Mouse (Mus musculus) hindbrain, embryonic 15.5 days (tissue): Measurements from ENCODE around the gene Card9. TPM values are rescaled to one million over a fixed set of nuclear protein-coding genes. Genes with fewer than 3 reads are reported as not detected.
A peak's percentile ranks its signal among the peaks of the same experiment; 100 is the strongest.
"Not testable (repeated sequence)": the region's sequence is repeated elsewhere in the genome, so short reads cannot be mapped to it uniquely, and the experiment has no call there.

Source experiments
- ATAC-seq: fragments of 200-750 bp; cut with Nextera tagmentation; 2 replicates; pipeline ENCODE4 v1.8.0; 2017; ENCODE audit warnings: low read depth, moderate number of reproducible peaks, moderate TSS enrichment; ENCODE audit not compliant: low FRiP score
- H3K27ac ChIP-seq: fragments of 300-500 bp; sonication (generic); replicated peaks from 2 replicates; pipeline ENCODE4 v1.5.1; 2015; ENCODE audit warnings: mild to moderate bottlenecking, inconsistent platforms
- H3K27me3 ChIP-seq: fragments of 300-500 bp; sonication (generic); 2 replicates; pipeline ENCODE4 v1.6.1; 2015; ENCODE audit warnings: control low read depth, inconsistent platforms
- H3K36me3 ChIP-seq: fragments of 300-500 bp; sonication (generic); 2 replicates; pipeline ENCODE4 v1.6.1; 2015; ENCODE audit warnings: control low read depth, inconsistent platforms
- H3K4me1 ChIP-seq: fragments of 300-500 bp; sonication (generic); replicated peaks from 2 replicates; pipeline ENCODE4 v1.6.1; 2015; ENCODE audit warnings: control low read depth, inconsistent platforms
- H3K4me2 ChIP-seq: fragments of 300-500 bp; sonication (generic); 2 replicates; pipeline ENCODE4 v1.6.1; 2015; ENCODE audit warnings: moderate library complexity, mild to moderate bottlenecking, inconsistent platforms
- H3K4me3 ChIP-seq: fragments of 300-500 bp; sonication (generic); 2 replicates; pipeline ENCODE4 v1.5.1; 2015; ENCODE audit warnings: mild to moderate bottlenecking, inconsistent platforms
- H3K9ac ChIP-seq: fragments of 300-500 bp; sonication (generic); 2 replicates; pipeline ENCODE4 v1.6.1; 2015; ENCODE audit warnings: inconsistent platforms
- H3K9me3 ChIP-seq: fragments of 300-500 bp; sonication (generic); 2 replicates; pipeline ENCODE4 v1.6.1; 2016; ENCODE audit warnings: control low read depth, inconsistent platforms
- WGBS: fragments of 180-500 bp; shearing (Covaris S2); methylation state at CpG from one replicate; pipeline ENCODE4 v1.1.7; 2015; 5-methylcytosine and 5-hydroxymethylcytosine counted together
- polyA plus RNA-seq: library from polyadenylated mRNA; unstranded; fragments of >200 nt; fragmentation: Nextera tagmentation; extraction: Ambion mirVana; gene quantifications from 2 replicates; pipeline ENCODE4 v1.2.1, GENCODE M21; 2015

The Card9 gene
- polyA plus RNA-seq, 1 experiment from 2014 or later = 3.2 TPM

GRCm38 (mm10) chr2:26389154-26389690, 28.5 kb upstream of the Card9 start, which contains the start of the genes Entr1 and Pmpca:
Entr1 (minus strand) TSS chr2:26389316.
Pmpca (plus strand) TSS chr2:26389339.
- peak within 1 kb of the TSS; percentile 75 for H3K27ac ChIP-seq
- peak within 1 kb of the TSS; percentile 81 for H3K4me3 ChIP-seq
- no peaks in the 10 kb centered on the region for H3K9me3 ChIP-seq
- under 1% methylated on average over 58 of the region's 60 CpGs for WGBS
- H3K27me3 ChIP-seq = no peaks in the 10 kb centered on the region
- ATAC-seq = peak; percentile 94
- H3K9ac ChIP-seq = peak within 1 kb of the TSS; percentile 92
- peak within 1 kb of the TSS; percentile 98 for H3K4me2 ChIP-seq
- H3K4me1 ChIP-seq = peaks cover 24% of the 10 kb centered on the region
- peaks cover 73% of the 10 kb centered on the region for H3K36me3 ChIP-seq

GRCm38 (mm10) chr2:26388682-26389153, 28.0 kb upstream of the Card9 start:
- Histone ChIP-seq H3K9ac (peak overlapping the region; percentile 92), H3K27ac (peak overlapping the region; percentile 75), H3K4me2 (peak overlapping the region; percentile 98), H3K36me3 (peaks cover 73% of the 10 kb centered on the region), H3K4me3 (peak overlapping the region; percentile 81), H3K4me1 (peaks cover 24% of the 10 kb centered on the region), H3K27me3 (no peaks in the 10 kb centered on the region), H3K9me3 (no peaks in the 10 kb centered on the region)
- under 1% methylated on average over 41 of the region's 45 CpGs for WGBS
- no peak; the same call in none of the 2 replicates for ATAC-seq

GRCm38 (mm10) chr2:26387713-26388112, 27.0 kb upstream of the Card9 start:
- Histone ChIP-seq H3K4me3 (peak overlapping the region; percentile 81), H3K36me3 (peaks cover 73% of the 10 kb centered on the region), H3K9me3 (no peaks in the 10 kb centered on the region), H3K27me3 (no peaks in the 10 kb centered on the region), H3K4me1 (peaks cover 24% of the 10 kb centered on the region), H3K27ac (no peak overlapping the region), H3K9ac (no peak overlapping the region), H3K4me2 (peak overlapping the region; percentile 98)
- 95% methylated on average over 3 of the region's 3 CpGs for WGBS
- no peak for ATAC-seq

- H3K4me3 ChIP-seq = peak overlapping the region; percentile 71
- WGBS = 30% methylated on average over 6 of the region's 6 CpGs
- peak overlapping the region; percentile 85 for H3K4me2 ChIP-seq
- not testable (repeated sequence) for H3K9me3 ChIP-seq, ATAC-seq, H3K27me3 ChIP-seq
- peak overlapping the region; percentile 67 for H3K9ac ChIP-seq
- peak overlapping the region; percentile 68 for H3K27ac ChIP-seq
- H3K36me3 ChIP-seq = peaks cover 56% of the 10 kb centered on the region
- H3K4me1 ChIP-seq = peaks cover 18% of the 10 kb centered on the region
Observed at GRCm38 (mm10) chr2:26380871-26381270, 20.2 kb upstream of the Card9 start.

- peaks cover 55% of the 10 kb centered on the region for H3K36me3 ChIP-seq
- no peaks in the 10 kb centered on the region for H3K27me3 ChIP-seq
- H3K4me3 ChIP-seq = peak within 1 kb of the TSS; percentile 71
- peak within 1 kb of the TSS; percentile 68 for H3K27ac ChIP-seq
- peak; percentile 97 for ATAC-seq
- under 1% methylated on average over 38 of the region's 38 CpGs for WGBS
- peak within 1 kb of the TSS; percentile 67 for H3K9ac ChIP-seq
- H3K9me3 ChIP-seq = no peaks in the 10 kb centered on the region
- peaks cover 18% of the 10 kb centered on the region for H3K4me1 ChIP-seq
- H3K4me2 ChIP-seq = peak within 1 kb of the TSS; percentile 85
Observed at GRCm38 (mm10) chr2:26380131-26380771, 19.5 kb upstream of the Card9 start, which contains the start of gene Snapc4. Snapc4 (minus strand) TSS chr2:26380653.

- Histone ChIP-seq H3K9me3 (no peaks in the 10 kb centered on the region), H3K36me3 (peaks cover 92% of the 10 kb centered on the region), H3K9ac (no peak overlapping the region), H3K4me1 (no peaks in the 10 kb centered on the region), H3K4me2 (no peak overlapping the region), H3K4me3 (no peak overlapping the region), H3K27me3 (no peaks in the 10 kb centered on the region), H3K27ac (no peak overlapping the region)
- no peak for ATAC-seq
- 96% methylated on average over 8 of the region's 8 CpGs for WGBS
Observed at GRCm38 (mm10) chr2:26372396-26372795, 11.7 kb upstream of the Card9 start.

GRCm38 (mm10) chr2:26368572-26368971, 7.9 kb upstream of the Card9 start:
- Histone ChIP-seq H3K9ac (no peak overlapping the region), H3K4me1 (no peaks in the 10 kb centered on the region), H3K27me3 (no peaks in the 10 kb centered on the region), H3K4me2 (no peak overlapping the region), H3K36me3 (peaks cover 86% of the 10 kb centered on the region), H3K4me3 (no peak overlapping the region), H3K9me3 (no peaks in the 10 kb centered on the region), H3K27ac (no peak overlapping the region)
- 88% methylated on average over 1 of the region's 1 CpGs for WGBS
- ATAC-seq = no peak

- H3K9ac ChIP-seq = no peak overlapping the region
- H3K4me3 ChIP-seq = no peak overlapping the region
- ATAC-seq = no peak
- H3K27ac ChIP-seq = no peak overlapping the region
- H3K4me2 ChIP-seq = no peak overlapping the region
- H3K4me1 ChIP-seq = no peaks in the 10 kb centered on the region
- peaks cover 84% of the 10 kb centered on the region for H3K36me3 ChIP-seq
- WGBS = 97% methylated on average over 6 of the region's 6 CpGs
- H3K27me3 ChIP-seq = no peaks in the 10 kb centered on the region
- no peaks in the 10 kb centered on the region for H3K9me3 ChIP-seq
Observed at GRCm38 (mm10) chr2:26367911-26368310, 7.2 kb upstream of the Card9 start.

- Histone ChIP-seq H3K36me3 (peaks cover 57% of the 10 kb centered on the region), H3K9ac (no peak overlapping the region), H3K9me3 (no peaks in the 10 kb centered on the region), H3K4me1 (no peaks in the 10 kb centered on the region), H3K4me2 (no peak overlapping the region), H3K4me3 (no peak overlapping the region), H3K27ac (no peak overlapping the region), H3K27me3 (no peaks in the 10 kb centered on the region)
- no peak for ATAC-seq
- WGBS = 79% methylated on average over 10 of the region's 10 CpGs
Observed at GRCm38 (mm10) chr2:26364738-26365465, 4.2 kb upstream of the Card9 start.

- no peak for ATAC-seq
- Histone ChIP-seq H3K9ac (no peak overlapping the region), H3K4me2 (no peak overlapping the region), H3K27ac (no peak overlapping the region), H3K4me1 (no peaks in the 10 kb centered on the region), H3K27me3 (no peaks in the 10 kb centered on the region), H3K9me3 (no peaks in the 10 kb centered on the region), H3K4me3 (no peak overlapping the region), H3K36me3 (peaks cover 45% of the 10 kb centered on the region)
- 90% methylated on average over 5 of the region's 5 CpGs for WGBS
Observed at GRCm38 (mm10) chr2:26363481-26363880, 2.8 kb upstream of the Card9 start.

GRCm38 (mm10) chr2:26362991-26363390, 2.3 kb upstream of the Card9 start:
- no peak for ATAC-seq
- H3K36me3 ChIP-seq = peaks cover 40% of the 10 kb centered on the region

GRCm38 (mm10) chr2:26359983-26360382, 735 bp downstream of the Card9 start:
- H3K27ac ChIP-seq = no peak overlapping the region
- H3K4me1 ChIP-seq = no peaks in the 10 kb centered on the region
- H3K36me3 ChIP-seq = peaks cover 12% of the 10 kb centered on the region
- no peaks in the 10 kb centered on the region for H3K9me3 ChIP-seq
- no peak for ATAC-seq
- no peak overlapping the region for H3K4me2 ChIP-seq
- no peak overlapping the region for H3K4me3 ChIP-seq
- H3K27me3 ChIP-seq = no peaks in the 10 kb centered on the region
- WGBS = 87% methylated on average over 6 of the region's 6 CpGs
- H3K9ac ChIP-seq = no peak overlapping the region

More at GRCm38 (mm10) chr2:26362991-26363390, 2.3 kb upstream of the Card9 start:
- Histone ChIP-seq H3K4me1 (no peaks in the 10 kb centered on the region), H3K9me3 (no peaks in the 10 kb centered on the region), H3K4me3 (no peak overlapping the region), H3K9ac (no peak overlapping the region), H3K27me3 (no peaks in the 10 kb centered on the region), H3K4me2 (no peak overlapping the region), H3K27ac (no peak overlapping the region)
- WGBS = 84% methylated on average over 5 of the region's 5 CpGs
